Mouse (Mus musculus): ENCODE data around the gene Map3k5. TPM values are rescaled to one million over a fixed set of nuclear protein-coding genes. Genes with fewer than 3 reads are reported as not detected.

The Map3k5 gene
- total and polyA plus RNA-seq, 3 experiments = 15.8 to 31.0 (median 27.6) TPM

DNA sequence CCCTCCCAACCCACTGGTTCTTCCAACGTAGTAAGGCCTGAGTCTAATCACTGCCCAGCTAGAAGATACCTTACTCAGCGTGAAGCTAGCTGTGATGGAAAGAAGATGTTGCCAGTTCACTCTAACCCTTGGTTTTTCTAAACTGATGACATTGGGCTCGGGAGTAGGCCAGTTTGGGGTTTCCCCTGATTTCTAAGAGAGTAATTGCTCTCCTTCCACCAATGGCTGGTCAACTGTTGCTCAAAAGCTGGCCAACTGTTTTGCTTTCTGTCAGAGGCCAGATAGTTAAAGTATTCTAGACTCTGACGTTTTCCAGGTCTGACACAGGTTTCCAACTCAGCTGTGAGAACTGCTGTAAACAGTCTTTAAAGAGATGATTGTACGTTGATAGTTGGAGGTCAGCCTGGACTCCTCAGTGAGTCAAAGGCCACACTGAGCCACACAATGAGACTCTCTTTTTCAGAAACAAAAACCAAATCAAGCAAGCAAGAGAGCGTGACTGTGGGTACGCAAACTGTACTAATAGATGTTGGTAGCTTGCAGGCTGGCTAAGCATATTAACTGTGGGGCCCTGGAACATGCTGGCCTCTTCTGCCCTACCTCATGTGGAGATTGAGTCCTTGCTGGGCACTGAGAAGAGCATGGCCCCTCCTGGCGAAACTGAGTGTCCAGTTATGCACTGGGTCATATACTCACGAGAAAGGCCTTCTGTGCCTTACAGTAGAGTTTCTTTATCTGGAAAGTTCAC, 2.9 kb downstream of the Map3k5 start (continued):
- TF ChIP-seq E2F4 (IDR thresholded peaks at IDR 0.05; ENCODE audit: insufficient replicate concordance, low read depth, low read length) (no peak), BHLHE40 (IDR thresholded peaks at IDR 0.05; ENCODE audit: low read depth, low read length) (peak; percentile 30; the same call in 1 of the 2 replicates), ZMIZ1 (IDR thresholded peaks at IDR 0.05; ENCODE audit: low read depth, low read length) (peak; percentile 58; the same call in 1 of the 2 replicates), MEF2A (IDR thresholded peaks at IDR 0.05; ENCODE audit: borderline replicate concordance, low read depth, low read length) (no peak; the same call in 1 of the 2 replicates), IRF4 (IDR thresholded peaks at IDR 0.05; ENCODE audit: low read depth, low read length) (peak; percentile 72), EP300 (IDR thresholded peaks at IDR 0.05; ENCODE audit: low read length) (peak; percentile 71), SMC3 (IDR thresholded peaks at IDR 0.05; ENCODE audit: low read depth, low read length) (0 out of 2 replicates have a peak, but pooled peaks have one; percentile 8), MAFK (IDR thresholded peaks at IDR 0.05; ENCODE audit: insufficient replicate concordance, low read length) (peak; percentile 37; the same call in 1 of the 2 replicates), JUN (IDR thresholded peaks at IDR 0.05; ENCODE audit: insufficient read depth, low read depth, low read length) (no peak), POLR2AphosphoS2 (IDR thresholded peaks at IDR 0.05; ENCODE audit: low read depth, low read length) (no peak), ZC3H11A (IDR thresholded peaks at IDR 0.05; ENCODE audit: low read depth, low read length) (no peak), CTCF (conservative IDR thresholded peaks at IDR 0.05 in 1 of 2, IDR thresholded peaks at IDR 0.05 in 1 of 2; ENCODE audit: low read depth in 2 of 2, low read length in 2 of 2) (no peak), ETS1 (conservative IDR thresholded peaks at IDR 0.05; ENCODE audit: low read depth, low read length) (peak; percentile 92), MAZ (IDR thresholded peaks at IDR 0.05; ENCODE audit: low read depth, low read length) (no peak), ZKSCAN1 (IDR thresholded peaks at IDR 0.05; ENCODE audit: borderline replicate concordance, low read depth, low read length) (no peak)

DNA sequence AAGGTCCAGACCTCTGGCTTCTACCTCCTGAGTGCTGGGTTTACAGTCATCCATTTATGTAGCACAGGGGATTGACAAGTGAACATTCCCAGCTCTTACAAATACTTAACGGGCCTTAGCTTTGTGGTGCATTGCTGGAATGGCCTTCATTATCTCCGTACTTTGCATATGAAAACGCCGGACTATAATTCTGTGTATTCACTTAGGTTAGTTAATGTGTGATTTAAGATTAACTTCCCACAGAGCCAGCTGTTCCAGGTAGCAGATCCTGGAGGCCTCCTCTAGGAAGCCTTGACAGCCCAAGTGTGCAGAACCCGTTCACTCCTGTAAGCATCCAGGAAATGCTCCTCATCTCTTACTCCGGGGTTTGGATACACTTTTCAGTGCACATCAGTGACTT, 4.5 kb downstream of the Map3k5 start:
- no peak for DNase-seq (ENCODE audit: extremely low read depth)
- H3K9ac ChIP-seq (ENCODE audit: insufficient read depth, low read depth) = peak overlapping the region; percentile 90
- H3K4me1 ChIP-seq (ENCODE audit: control insufficient read depth in 1 of 2, insufficient read depth in 2 of 2) = peaks cover 13 to 58% of the 10 kb centered on the region in 2 experiments
- TF ChIP-seq KAT2A (IDR thresholded peaks at IDR 0.05; ENCODE audit: insufficient replicate concordance, low read length) (0 out of 2 replicates have a peak, but pooled peaks have one; percentile 3), CTCF (conservative IDR thresholded peaks at IDR 0.05 in 1 of 2, IDR thresholded peaks at IDR 0.05 in 1 of 2; ENCODE audit: low read depth in 2 of 2, low read length in 2 of 2) (no peak)
- H3K27me3 ChIP-seq (replicated peaks) = no peaks in the 10 kb centered on the region
- peak overlapping the region; percentile 74 for H3K4me2 ChIP-seq (ENCODE audit: insufficient read depth, low read depth, poor library complexity, severe bottlenecking)
- H3K9me3 ChIP-seq (replicated peaks; ENCODE audit: low read length) = no peaks in the 10 kb centered on the region
- H3K4me3 ChIP-seq (replicated peaks in 1 of 3; ENCODE audit: low read depth in 2 of 3, low read length in 2 of 3, poor library complexity in 1 of 3) = peak overlapping the region in 2 of 3 experiments; percentile 10 to 37
- in situ Hi-C loops (cut with MboI; ENCODE audit: low pct_ligation_motif_present, low pct_unique_long_range_greater_than_20kb, low sequenced_read_pairs) (loop anchor here (10.0 kb wide), 1 partner anchor 56 kb away; no protein-coding TSS in a partner anchor), dilution Hi-C loops (cut with MboI; ENCODE audit: extremely low pct_ligation_motif_present, extremely low pct_unique_long_range_greater_than_20kb, low sequenced_read_pairs) (no loop called here)
- peaks cover 76% of the 10 kb centered on the region for H3K79me2 ChIP-seq (replicated peaks; ENCODE audit: control insufficient read depth, extremely low read depth, insufficient read depth, poor library complexity, severe bottlenecking)
- peaks cover 8 to 31% of the 10 kb centered on the region in 2 experiments for H3K36me3 ChIP-seq (replicated peaks in 1 of 2; ENCODE audit: control insufficient read depth in 1 of 2, insufficient read depth in 1 of 2, low read length in 1 of 2)
- H3K27ac ChIP-seq (ENCODE audit: insufficient read depth, low read depth) = peak overlapping the region; percentile 96

All from CH12.LX (cell line).